Mouse (Mus musculus): ENCODE data around the gene Crygd.

Gene Crygd

DNA sequence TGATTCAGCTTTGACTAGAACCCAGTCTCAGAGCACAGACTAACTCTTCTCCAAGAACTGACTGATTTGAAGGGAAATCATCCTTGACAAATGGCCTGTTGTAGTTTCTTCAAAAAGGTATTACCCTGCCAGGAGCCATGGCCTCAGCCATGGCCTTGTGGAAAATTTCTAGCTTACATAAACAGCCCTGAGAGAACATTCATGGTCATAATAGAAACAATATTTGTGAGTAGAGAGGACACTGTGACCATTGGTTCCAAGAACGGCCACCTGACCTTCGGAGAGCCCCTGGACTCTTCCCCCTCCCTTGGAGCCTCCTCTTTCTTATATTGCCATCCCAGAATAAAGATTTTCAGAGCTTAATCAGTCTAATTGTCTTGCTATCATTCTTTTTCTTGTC is 19.8 kb downstream of the Crygd start:
- DNase-seq (ENCODE audit: low spot score): no peak

DNA sequence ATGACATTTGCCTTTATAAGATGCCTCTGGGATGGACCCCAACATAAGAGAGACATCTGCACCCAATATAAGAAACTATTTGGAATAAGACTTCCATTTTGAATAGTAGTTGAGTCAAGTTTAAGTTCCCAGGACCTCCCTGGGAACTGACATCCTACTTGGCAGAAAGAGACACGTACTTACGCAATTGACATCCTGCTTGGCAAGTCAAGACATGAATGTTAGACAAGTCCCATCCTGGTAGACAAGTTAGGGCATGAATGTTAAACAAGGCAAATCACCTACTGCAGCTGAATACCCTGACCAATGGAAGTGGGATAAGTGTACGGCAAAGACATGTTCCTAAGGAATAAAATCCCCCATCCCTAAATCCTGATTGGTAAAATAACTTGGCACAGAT is 21.4 kb downstream of the Crygd start:
- DNase-seq (ENCODE audit: low spot score): no peak

DNA sequence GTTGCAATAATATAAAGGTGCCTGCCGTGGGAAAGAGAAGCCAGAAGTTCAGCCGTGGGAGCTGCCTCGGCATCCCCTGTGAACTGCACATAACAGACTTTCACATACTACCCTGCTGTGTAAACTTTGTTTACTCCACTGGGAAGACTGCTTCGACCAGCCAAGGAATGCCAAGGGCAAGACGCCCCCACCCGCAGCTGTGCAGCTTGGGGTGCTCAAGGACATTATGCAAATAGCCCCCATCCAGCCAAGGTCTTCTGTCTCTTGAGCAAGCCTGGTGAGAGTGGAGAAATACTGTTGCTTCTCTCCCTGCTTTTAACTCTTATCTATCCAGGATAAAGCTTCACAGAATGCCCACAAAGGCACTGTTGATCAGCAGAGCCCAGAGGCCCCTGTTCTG is 22.4 kb downstream of the Crygd start:
- no peak for DNase-seq (ENCODE audit: low spot score)

GRCm38 (mm10) chr1:65039679-65040078 is 23.6 kb downstream of the Crygd start:
- no peak for DNase-seq (ENCODE audit: low spot score)

GRCm38 (mm10) chr1:65037542-65037941 is 25.7 kb downstream of the Crygd start:
- DNase-seq (ENCODE audit: low spot score): no peak

- no peak for DNase-seq (ENCODE audit: low spot score)
Measured at GRCm38 (mm10) chr1:65035513-65035912, 27.7 kb downstream of the Crygd start.

DNA sequence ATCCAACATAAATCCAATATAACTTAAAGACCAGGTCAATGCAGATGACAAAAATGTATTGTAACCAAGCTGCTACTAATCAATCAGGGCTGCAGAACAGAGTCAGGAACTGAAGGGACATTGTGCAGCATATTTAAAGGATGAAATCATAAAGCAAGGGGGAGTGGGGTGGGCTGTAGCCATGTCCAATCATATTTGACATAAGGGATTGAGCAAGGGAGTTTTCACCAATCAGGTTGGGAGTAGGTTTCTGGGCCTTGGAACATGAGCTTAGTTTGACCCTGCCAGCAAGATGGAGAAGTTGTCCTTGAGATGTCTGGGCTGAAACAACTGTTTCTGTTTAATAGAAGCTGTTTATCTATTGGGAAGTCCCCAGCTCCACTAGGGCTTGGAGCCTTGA is 30.6 kb downstream of the Crygd start, which contains the start of gene Akr1cl:
TSS of gene Akr1cl (minus strand) at position 119 of the 400 bp plus-strand sequence.
- no peak for DNase-seq (ENCODE audit: low spot score)

- no peak for DNase-seq (ENCODE audit: low spot score)
Measured at GRCm38 (mm10) chr1:65028206-65028605, 35.0 kb downstream of the Crygd start.

DNA sequence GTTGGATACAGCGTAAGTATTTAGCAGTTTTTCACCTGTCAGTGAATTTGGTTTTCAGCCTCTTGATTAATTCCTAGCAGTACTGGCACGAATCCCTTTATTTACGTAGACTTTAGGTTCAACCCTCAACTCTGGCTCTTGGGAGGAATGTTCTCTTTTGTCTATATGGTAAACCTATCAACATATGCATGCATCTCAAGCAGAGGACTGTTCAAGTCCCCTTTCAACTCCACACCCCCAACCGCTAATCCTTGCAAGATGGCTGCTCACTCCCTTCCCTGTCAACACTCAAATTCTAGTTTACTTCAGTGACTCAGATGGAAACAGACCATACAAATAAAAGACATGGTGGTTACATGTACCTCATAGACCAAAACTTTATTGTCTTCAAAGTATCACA is 50.5 kb downstream of the Crygd start:
- DNase-seq (ENCODE audit: low spot score): no peak

Data from ovary, postnatal 10 days (tissue).